Mouse (Mus musculus) heart, adult 2 months (tissue): ENCODE results near the gene Zan.

ENCODE experiments used
- CTCF ChIP-seq: fragments of 200-600 bp; IDR thresholded peaks from 2 replicates; pipeline ENCODE4 v1.8.1; 2022; ENCODE audit warnings: antibody characterized with exemption, mild to moderate bottlenecking, moderate library complexity
- EP300 ChIP-seq: fragments of 200-500 bp; IDR thresholded peaks from 2 replicates; pipeline ENCODE4 v1.6.1; 2011; ENCODE audit warnings: low read depth, low read length, control low read depth; ENCODE audit not compliant: insufficient read depth

GRCm38 (mm10) chr5:137409451-137409850, 67.4 kb downstream of the Zan start:
- TF ChIP-seq CTCF (no peak), EP300 (no peak)
